8 mouse cellular contexts compared by ENCODE assay signal in the genomic region with DNA sequence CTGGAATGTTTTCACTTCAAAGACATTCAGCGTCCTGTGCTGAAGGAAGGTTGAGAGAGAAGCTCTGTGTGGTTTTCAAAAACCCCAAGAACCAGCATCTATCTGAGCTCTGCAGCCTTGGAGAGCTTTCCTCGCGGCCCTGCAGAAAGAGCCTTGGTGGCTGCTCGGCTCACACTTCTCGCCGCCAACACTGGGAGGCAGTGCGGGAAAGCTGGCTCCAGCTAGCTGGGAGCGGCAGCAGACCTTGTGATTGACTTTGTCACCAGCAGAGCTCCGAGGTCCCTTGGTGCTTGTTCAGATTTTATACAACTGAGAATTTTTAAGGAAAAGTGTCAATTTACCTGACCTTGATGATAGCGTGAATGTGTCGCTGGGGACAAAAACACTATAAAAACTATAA.
DNase-seq lines count a peak whose midpoint lies in the region; ATAC-seq and TF ChIP-seq lines count a peak whose summit lies in the region.

No protein-coding gene starts in this region.

- peak; percentile 45 for TF ChIP-seq CTCF in gastrocnemius, adult 2 months (IDR thresholded peaks at IDR 0.05)
- TF ChIP-seq CTCF in cerebellum, adult 2 months (IDR thresholded peaks at IDR 0.05; ENCODE audit: borderline replicate concordance, insufficient read depth, low read depth, low read length): peak; percentile 41; the same call in 1 of the 2 replicates

- intact Hi-C loops in gastrocnemius, adult 2 months (cut with DNase I): no loop called here

- H3K36me3 ChIP-seq in forebrain, embryonic 16.5 days (ENCODE audit: control insufficient read depth, insufficient read depth): no peaks in the 10 kb centered on the region
- H3K36me3 ChIP-seq in limb, embryonic 11.5 days (ENCODE audit: control insufficient read depth, insufficient read depth, low read length): no peaks in the 10 kb centered on the region
- H3K36me3 ChIP-seq in neural tube, embryonic 13.5 days: no peaks in the 10 kb centered on the region

- no peaks in the 10 kb centered on the region for H3K9me3 ChIP-seq in forebrain, embryonic 16.5 days (ENCODE audit: control insufficient read depth, low read length)
- H3K9me3 ChIP-seq in limb, embryonic 11.5 days (ENCODE audit: control insufficient read depth, low read length): no peaks in the 10 kb centered on the region
- H3K9me3 ChIP-seq in neural tube, embryonic 13.5 days: no peaks in the 10 kb centered on the region

- H3K9ac ChIP-seq in forebrain, embryonic 16.5 days (replicated peaks; ENCODE audit: low read depth, low read length): no peak overlapping the region
- H3K9ac ChIP-seq in limb, embryonic 11.5 days (ENCODE audit: low read length): no peak overlapping the region
- H3K9ac ChIP-seq in neural tube, embryonic 13.5 days: no peak overlapping the region

- DNase-seq in gastrocnemius, adult 2 months: peak; percentile 31
- DNase-seq in gastrocnemius, postnatal 25 days: no peak
- DNase-seq in cerebellum, adult 2 months: peak; percentile 25 to 26
- DNase-seq in kidney, adult 9 months: peak; percentile 39
- peak; percentile 81 for DNase-seq in limb, embryonic 11.5 days (ENCODE audit: low spot score)

- peak; percentile 86 for ATAC-seq in forebrain, embryonic 16.5 days
- ATAC-seq in limb, embryonic 11.5 days (ENCODE audit: insufficient number of reproducible peaks, low FRiP score, low TSS enrichment, low read depth): peak; percentile 62; the same call in 1 of the 2 replicates
- 0 out of 2 replicates have a peak, but pooled peaks have one; percentile 47 for ATAC-seq in neural tube, embryonic 13.5 days (ENCODE audit: low read depth)
- no peak for ATAC-seq in megakaryocyte-erythroid progenitor cell, adult 5-6 weeks (replicated peaks; ENCODE audit: low FRiP score, low TSS enrichment, poor library complexity, severe bottlenecking)

- H3K4me2 ChIP-seq in forebrain, embryonic 16.5 days (ENCODE audit: low read length): peak overlapping the region; percentile 11; the same call in 1 of the 2 replicates
- no peak overlapping the region for H3K4me2 ChIP-seq in limb, embryonic 11.5 days (ENCODE audit: low read depth, severe bottlenecking)
- no peak overlapping the region for H3K4me2 ChIP-seq in neural tube, embryonic 13.5 days

- WGBS in cerebellum, adult 2 months: 14% methylated on average over 11 of the region's 11 CpGs
- WGBS in forebrain, embryonic 16.5 days: 14% methylated on average over 11 of the region's 11 CpGs
- WGBS in limb, embryonic 11.5 days: 8% methylated on average over 11 of the region's 11 CpGs
- 11% methylated on average over 11 of the region's 11 CpGs for WGBS in neural tube, embryonic 13.5 days

- H3K4me1 ChIP-seq in cerebellum, adult 2 months (ENCODE audit: control insufficient read depth, insufficient read depth, low read length): no peaks in the 10 kb centered on the region
- no peaks in the 10 kb centered on the region; the same call in 1 of the 2 replicates for H3K4me1 ChIP-seq in forebrain, embryonic 16.5 days (replicated peaks; ENCODE audit: control insufficient read depth, insufficient read depth, low read length)
- 0 out of 2 replicates have a peak, but pooled peaks cover 4% of the 10 kb centered on the region for H3K4me1 ChIP-seq in limb, embryonic 11.5 days (ENCODE audit: control insufficient read depth, insufficient read depth, low read length)
- peaks cover 2% of the 10 kb centered on the region for H3K4me1 ChIP-seq in neural tube, embryonic 13.5 days (replicated peaks)

- no peak overlapping the region for H3K27ac ChIP-seq in gastrocnemius, adult 2 months
- H3K27ac ChIP-seq in cerebellum, adult 2 months (ENCODE audit: insufficient read depth, low read length): no peak overlapping the region
- no peak overlapping the region for H3K27ac ChIP-seq in forebrain, embryonic 16.5 days (ENCODE audit: low read length)
- no peak overlapping the region for H3K27ac ChIP-seq in limb, embryonic 11.5 days (replicated peaks; ENCODE audit: low read depth, low read length)
- no peak overlapping the region for H3K27ac ChIP-seq in neural tube, embryonic 13.5 days (replicated peaks)

- no peak for TF ChIP-seq POLR2A in cerebellum, adult 2 months (IDR thresholded peaks at IDR 0.05; ENCODE audit: borderline replicate concordance, insufficient read depth, low read length)

- H3K27me3 ChIP-seq in cerebellum, adult 2 months (ENCODE audit: control insufficient read depth, insufficient read depth, low read length): no peaks in the 10 kb centered on the region; the same call in 1 of the 2 replicates
- H3K27me3 ChIP-seq in forebrain, embryonic 16.5 days (replicated peaks; ENCODE audit: control insufficient read depth, insufficient read depth, low read length): peaks cover 10% of the 10 kb centered on the region; the same call in 1 of the 2 replicates
- no peaks in the 10 kb centered on the region for H3K27me3 ChIP-seq in limb, embryonic 11.5 days (ENCODE audit: control insufficient read depth, insufficient read depth, low read length)
- H3K27me3 ChIP-seq in neural tube, embryonic 13.5 days: peaks cover 96% of the 10 kb centered on the region

- H3K4me3 ChIP-seq in gastrocnemius, adult 2 months: peak overlapping the region; percentile 41
- no peak overlapping the region for H3K4me3 ChIP-seq in cerebellum, adult 2 months (replicated peaks; ENCODE audit: insufficient read depth, low read depth, low read length)
- no peak overlapping the region for H3K4me3 ChIP-seq in forebrain, embryonic 16.5 days (replicated peaks; ENCODE audit: low read length)
- H3K4me3 ChIP-seq in limb, embryonic 11.5 days (ENCODE audit: low read depth, low read length): no peak overlapping the region
- H3K4me3 ChIP-seq in neural tube, embryonic 13.5 days: no peak overlapping the region
